Mouse (Mus musculus) MEL (cell line): Measurements from ENCODE around the gene Dlg5. TPM values are rescaled to one million over a fixed set of nuclear protein-coding genes. Genes with fewer than 3 reads are reported as not detected.

Experiments used
- DNase-seq: peaks from one replicate; pipeline ENCODE4 v3.0.0; 2011; ENCODE audit warnings: low read depth, low spot score
- H3K27ac ChIP-seq: 2 replicates; pipeline ENCODE4 v1.5.1; 2012; ENCODE audit warnings: low read depth, mild to moderate bottlenecking, control low read depth, low read length, moderate library complexity; ENCODE audit not compliant: control insufficient read depth
- H3K27me3 ChIP-seq, 2 experiments: fragments of 150-350 bp in 1 of 2; sonication (generic) in 1 of 2; 2 replicates each; pipeline ENCODE4 v1.6.1; 2012; ENCODE audit warnings: low read length in 2 of 2, mild to moderate bottlenecking in 2 of 2, improper control_type of control experiment in 1 of 2, moderate library complexity in 1 of 2; ENCODE audit not compliant: insufficient read depth in 2 of 2, control insufficient read depth in 1 of 2
- H3K36me3 ChIP-seq, 2 experiments: 2 replicates each; pipeline ENCODE4 v1.6.1; 2012 to 2014; ENCODE audit warnings: low read length in 2 of 2, improper control_type of control experiment in 1 of 2, inconsistent platforms in 1 of 2, mild to moderate bottlenecking in 1 of 2; ENCODE audit not compliant: insufficient read depth in 2 of 2, control insufficient read depth in 1 of 2
- H3K4me1 ChIP-seq, 2 experiments: fragments of 150-350 bp in 1 of 2; sonication (generic) in 1 of 2; 2 replicates each; pipeline ENCODE4 v1.6.1; 2012; ENCODE audit warnings: low read length in 2 of 2, improper control_type of control experiment in 1 of 2, mild to moderate bottlenecking in 1 of 2; ENCODE audit not compliant: insufficient read depth in 2 of 2, control insufficient read depth in 1 of 2
- H3K4me3 ChIP-seq, 2 experiments: fragments of 150-350 bp in 1 of 2; sonication (generic) in 1 of 2; 2 replicates each; pipeline ENCODE4 v1.5.1; 2012; ENCODE audit warnings: low read depth in 2 of 2, low read length in 2 of 2, mild to moderate bottlenecking in 2 of 2, moderate library complexity in 2 of 2, control low read depth in 1 of 2, improper control_type of control experiment in 1 of 2; ENCODE audit not compliant: control insufficient read depth in 1 of 2, insufficient read depth in 1 of 2
- H3K79me2 ChIP-seq: 2 replicates; pipeline ENCODE4 v1.6.1; 2012; ENCODE audit warnings: mild to moderate bottlenecking, low read length, moderate library complexity; ENCODE audit not compliant: control insufficient read depth, poor library complexity, insufficient read depth
- H3K9ac ChIP-seq: 2 replicates; pipeline ENCODE4 v1.6.1; 2012; ENCODE audit warnings: low read depth, mild to moderate bottlenecking, control low read depth, low read length, moderate library complexity; ENCODE audit not compliant: control insufficient read depth, poor library complexity, severe bottlenecking
- H3K9me3 ChIP-seq: fragments of 150-350 bp; sonication (generic); replicated peaks from 2 replicates; pipeline ENCODE4 v1.6.1; 2012; ENCODE audit warnings: mild to moderate bottlenecking, low read length, improper control_type of control experiment, moderate library complexity; ENCODE audit not compliant: insufficient read depth
- CHD1 ChIP-seq: IDR thresholded peaks from 2 replicates; pipeline ENCODE4 v1.6.1; 2012; ENCODE audit warnings: low read depth, mild to moderate bottlenecking, inconsistent platforms, low read length, improper control_type of control experiment
- CHD2 ChIP-seq: IDR thresholded peaks from 2 replicates; pipeline ENCODE4 v1.6.1; 2011; ENCODE audit warnings: low read length, improper control_type of control experiment
- CTCF ChIP-seq, 3 experiments: IDR thresholded peaks in 2 of 3; conservative IDR thresholded peaks in 1 of 3; 2 replicates each; pipeline ENCODE4 v1.5.1; 2011 to 2012; ENCODE audit warnings: low read length in 3 of 3, low read depth in 2 of 3, mild to moderate bottlenecking in 2 of 3, improper control_type of control experiment in 1 of 3, inconsistent platforms in 1 of 3, mixed read lengths in 1 of 3, moderate library complexity in 1 of 3; ENCODE audit not compliant: control insufficient read depth in 1 of 3, insufficient read depth in 1 of 3, poor library complexity in 1 of 3, severe bottlenecking in 1 of 3
- EP300 ChIP-seq, 2 experiments: IDR thresholded peaks; 2 replicates each; pipeline ENCODE4 v1.6.1; 2011; ENCODE audit warnings: improper control_type of control experiment in 2 of 2, low read length in 2 of 2, low read depth in 1 of 2, mild to moderate bottlenecking in 1 of 2
- GABPA ChIP-seq: IDR thresholded peaks from 2 replicates; pipeline ENCODE4 v1.6.1; 2012; ENCODE audit warnings: low read depth, mild to moderate bottlenecking, inconsistent platforms, low read length, improper control_type of control experiment, moderate library complexity
- GATA1 ChIP-seq: IDR thresholded peaks from 2 replicates; pipeline ENCODE4 v1.6.1; 2011; ENCODE audit warnings: low read depth, low read length, improper control_type of control experiment
- HCFC1 ChIP-seq: IDR thresholded peaks from 2 replicates; pipeline ENCODE4 v1.6.1; 2012; ENCODE audit warnings: low read depth, mild to moderate bottlenecking, inconsistent platforms, low read length, improper control_type of control experiment, moderate library complexity
- JUND ChIP-seq: IDR thresholded peaks from 2 replicates; pipeline ENCODE4 v1.6.1; 2011; ENCODE audit warnings: low read depth, mild to moderate bottlenecking, improper control_type of control experiment, low read length
- KAT2A ChIP-seq: conservative IDR thresholded peaks from 2 replicates; pipeline ENCODE4 v1.6.1; 2012; ENCODE audit warnings: low read depth, low read length, improper control_type of control experiment, inconsistent platforms
- MAFK ChIP-seq: IDR thresholded peaks from 2 replicates; pipeline ENCODE4 v1.6.1; 2011; ENCODE audit warnings: low read depth, mild to moderate bottlenecking, low read length, improper control_type of control experiment, borderline replicate concordance
- MAX ChIP-seq: IDR thresholded peaks from 2 replicates; pipeline ENCODE4 v1.6.1; 2011; ENCODE audit warnings: low read length, improper control_type of control experiment
- MAZ ChIP-seq: IDR thresholded peaks from 2 replicates; pipeline ENCODE4 v1.6.1; 2012; ENCODE audit warnings: low read depth, mild to moderate bottlenecking, inconsistent platforms, low read length, improper control_type of control experiment
- MEF2A ChIP-seq: IDR thresholded peaks from 2 replicates; pipeline ENCODE4 v1.6.1; 2014; ENCODE audit warnings: low read depth, mild to moderate bottlenecking, inconsistent platforms, low read length, improper control_type of control experiment; ENCODE audit not compliant: poor library complexity, insufficient replicate concordance, severe bottlenecking; ENCODE audit errors: extremely low read depth
- MXI1 ChIP-seq: IDR thresholded peaks from 2 replicates; pipeline ENCODE4 v1.6.1; 2011; ENCODE audit warnings: mild to moderate bottlenecking, low read depth, low read length, improper control_type of control experiment
- MYC ChIP-seq: IDR thresholded peaks from 2 replicates; pipeline ENCODE4 v1.6.1; 2011; ENCODE audit warnings: low read depth, mild to moderate bottlenecking, low read length, improper control_type of control experiment, moderate library complexity
- NELFE ChIP-seq: IDR thresholded peaks from 2 replicates; pipeline ENCODE4 v1.6.1; 2011; ENCODE audit warnings: low read depth, low read length, improper control_type of control experiment
- NRF1 ChIP-seq: IDR thresholded peaks from 2 replicates; pipeline ENCODE4 v1.6.1; 2014; ENCODE audit warnings: low read depth, mild to moderate bottlenecking, inconsistent platforms, low read length, improper control_type of control experiment, moderate library complexity; ENCODE audit not compliant: poor library complexity, insufficient read depth, severe bottlenecking
- POLR2A ChIP-seq, 2 experiments: IDR thresholded peaks; 2 replicates each; pipeline ENCODE4 v1.6.1; 2011 to 2012; ENCODE audit warnings: low read length in 2 of 2, mild to moderate bottlenecking in 2 of 2, control low read depth in 1 of 2, improper control_type of control experiment in 1 of 2, low read depth in 1 of 2, moderate library complexity in 1 of 2; ENCODE audit not compliant: control insufficient read depth in 1 of 2, insufficient read depth in 1 of 2, poor library complexity in 1 of 2
- POLR2AphosphoS2 ChIP-seq: IDR thresholded peaks from 2 replicates; pipeline ENCODE4 v1.6.1; 2011; ENCODE audit warnings: low read length, improper control_type of control experiment
- RAD21 ChIP-seq: IDR thresholded peaks from 2 replicates; pipeline ENCODE4 v1.6.1; 2011; ENCODE audit warnings: mild to moderate bottlenecking, low read depth, low read length, improper control_type of control experiment
- SIN3A ChIP-seq: IDR thresholded peaks from 2 replicates; pipeline ENCODE4 v1.6.1; 2012; ENCODE audit warnings: low read length, improper control_type of control experiment, inconsistent platforms
- SMC3 ChIP-seq: IDR thresholded peaks from 2 replicates; pipeline ENCODE4 v1.6.1; 2011; ENCODE audit warnings: low read depth, low read length, improper control_type of control experiment
- TAL1 ChIP-seq: IDR thresholded peaks from 2 replicates; pipeline ENCODE4 v1.6.1; 2012; ENCODE audit warnings: mild to moderate bottlenecking, inconsistent platforms, low read length, moderate library complexity, mixed read lengths
- TBP ChIP-seq: IDR thresholded peaks from 2 replicates; pipeline ENCODE4 v1.8.0; 2011; ENCODE audit warnings: low read depth, low read length, improper control_type of control experiment
- UBTF ChIP-seq: IDR thresholded peaks from 2 replicates; pipeline ENCODE4 v1.6.1; 2012; ENCODE audit warnings: low read depth, mild to moderate bottlenecking, inconsistent platforms, low read length, improper control_type of control experiment, moderate library complexity, borderline replicate concordance; ENCODE audit not compliant: insufficient read depth
- USF1 ChIP-seq: IDR thresholded peaks from 2 replicates; pipeline ENCODE4 v1.6.1; 2014; ENCODE audit warnings: low read depth, mild to moderate bottlenecking, inconsistent platforms, low read length, improper control_type of control experiment, moderate library complexity
- USF2 ChIP-seq, 2 experiments: IDR thresholded peaks; 2 replicates each; pipeline ENCODE4 v1.6.1; 2011 to 2012; ENCODE audit warnings: improper control_type of control experiment in 2 of 2, low read length in 2 of 2, borderline replicate concordance in 1 of 2, inconsistent platforms in 1 of 2, low read depth in 1 of 2, mild to moderate bottlenecking in 1 of 2; ENCODE audit not compliant: insufficient read depth in 1 of 2
- ZC3H11A ChIP-seq: IDR thresholded peaks from 2 replicates; pipeline ENCODE4 v1.6.1; 2012; ENCODE audit warnings: low read depth, mild to moderate bottlenecking, inconsistent platforms, low read length, improper control_type of control experiment
- ZKSCAN1 ChIP-seq: IDR thresholded peaks from 2 replicates; pipeline ENCODE4 v1.6.1; 2012; ENCODE audit warnings: low read depth, mild to moderate bottlenecking, inconsistent platforms, low read length, improper control_type of control experiment, moderate library complexity
- ZNF384 ChIP-seq: IDR thresholded peaks from 2 replicates; pipeline ENCODE4 v1.6.1; 2012; ENCODE audit warnings: low read depth, mild to moderate bottlenecking, inconsistent platforms, low read length, improper control_type of control experiment
- polyA plus RNA-seq, 2 experiments: library from polyadenylated mRNA; stranded (reverse) in 1 of 2; unstranded in 1 of 2; fragments of >175 nt in 1 of 2; fragments of >200 nt in 1 of 2; gene quantifications; 2 replicates each; pipeline versions ENCODE4 v1.2.1 to v1.2.4; 2012; ENCODE audit warnings: low replicate concordance in 2 of 2, low read depth in 1 of 2; ENCODE audit not compliant: insufficient read length in 2 of 2, insufficient read depth in 1 of 2, missing spikeins in 1 of 2
- total RNA-seq: library from RNA; depleted of rRNA; stranded (reverse); fragments of 300-350 nt; gene quantifications from 2 replicates; pipeline ENCODE4 v1.2.3, GENCODE M21; 2012

Dlg5 gene
- total and polyA plus RNA-seq, 3 experiments: not detected

- H3K9ac ChIP-seq: no peak overlapping the region
Measured at GRCm38 (mm10) chr14:24253611-24254202, 8.0 kb upstream of the Dlg5 start.

GRCm38 (mm10) chr14:24251326-24251725 is 5.6 kb upstream of the Dlg5 start:
- Histone ChIP-seq H3K9me3 (no peaks in the 10 kb centered on the region), H3K27me3 (no peaks in the 10 kb centered on the region), H3K9ac (no peak overlapping the region), H3K4me1 (no peaks in the 10 kb centered on the region), H3K36me3 (no peaks in the 10 kb centered on the region), H3K27ac (no peak overlapping the region), H3K4me3 (no peak overlapping the region), H3K79me2 (no peaks in the 10 kb centered on the region)
- DNase-seq: no peak
- TF ChIP-seq UBTF (no peak), MEF2A (no peak), MAFK (no peak), GABPA (no peak), CHD2 (no peak), MAZ (no peak), NELFE (no peak), TBP (no peak), POLR2A (IDR thresholded peaks at IDR 0.05; ENCODE audit: control insufficient read depth in 1 of 2, insufficient read depth in 1 of 2, low read depth in 1 of 2, low read length in 2 of 2, poor library complexity in 1 of 2) (no peak), CTCF (IDR thresholded peaks at IDR 0.05 in 2 of 3, conservative IDR thresholded peaks at IDR 0.05 in 1 of 3; ENCODE audit: control insufficient read depth in 1 of 3, insufficient read depth in 1 of 3, low read depth in 2 of 3, low read length in 3 of 3, poor library complexity in 1 of 3, severe bottlenecking in 1 of 3) (no peak), SIN3A (no peak), ZNF384 (no peak), SMC3 (no peak), MXI1 (no peak), EP300 (IDR thresholded peaks at IDR 0.05; ENCODE audit: low read depth in 1 of 2, low read length in 2 of 2) (no peak), MAX (no peak), ZC3H11A (no peak), NRF1 (no peak), RAD21 (no peak)

More at GRCm38 (mm10) chr14:24253611-24254202, 8.0 kb upstream of the Dlg5 start:
- H3K4me1 ChIP-seq: no peaks in the 10 kb centered on the region
- TF ChIP-seq ZC3H11A (no peak), JUND (no peak), MYC (no peak), GABPA (no peak), ZKSCAN1 (no peak), POLR2AphosphoS2 (no peak), HCFC1 (no peak), KAT2A (no peak), GATA1 (no peak), USF1 (no peak), CHD2 (no peak), MXI1 (no peak), USF2 (IDR thresholded peaks at IDR 0.05; ENCODE audit: borderline replicate concordance in 1 of 2, insufficient read depth in 1 of 2, low read depth in 1 of 2, low read length in 2 of 2) (no peak), CHD1 (no peak), EP300 (IDR thresholded peaks at IDR 0.05; ENCODE audit: low read depth in 1 of 2, low read length in 2 of 2) (no peak), TAL1 (no peak), CTCF (IDR thresholded peaks at IDR 0.05 in 2 of 3, conservative IDR thresholded peaks at IDR 0.05 in 1 of 3; ENCODE audit: control insufficient read depth in 1 of 3, insufficient read depth in 1 of 3, low read depth in 2 of 3, low read length in 3 of 3, poor library complexity in 1 of 3, severe bottlenecking in 1 of 3) (no peak)
- no peak overlapping the region for H3K4me3 ChIP-seq
- H3K27me3 ChIP-seq: no peaks in the 10 kb centered on the region
- no peak overlapping the region for H3K27ac ChIP-seq
- H3K9me3 ChIP-seq: no peaks in the 10 kb centered on the region
- DNase-seq: no peak
- no peaks in the 10 kb centered on the region for H3K79me2 ChIP-seq
- H3K36me3 ChIP-seq: no peaks in the 10 kb centered on the region
